Mouse (Mus musculus) hindbrain, embryonic 16.5 days (tissue): Measurements from ENCODE around the gene Itgb1bp1. TPM values are rescaled to one million over a fixed set of nuclear protein-coding genes. Genes with fewer than 3 reads are reported as not detected.

Experiments
- ATAC-seq: fragments of 200-750 bp; cut with Nextera tagmentation; 2 replicates; pipeline ENCODE4 v1.8.0; 2017; ENCODE audit warnings: moderate TSS enrichment, moderate library complexity
- H3K27ac ChIP-seq: fragments of 300-500 bp; sonication (generic); 2 replicates; pipeline ENCODE4 v1.5.1; 2014; ENCODE audit warnings: low read depth, mild to moderate bottlenecking, control low read depth, low read length, moderate library complexity
- H3K27me3 ChIP-seq: fragments of 300-500 bp; sonication (generic); replicated peaks from 2 replicates; pipeline ENCODE4 v1.6.1; 2014; ENCODE audit warnings: low read length; ENCODE audit not compliant: control insufficient read depth, insufficient read depth
- H3K36me3 ChIP-seq: fragments of 300-500 bp; sonication (generic); 2 replicates; pipeline ENCODE4 v1.6.1; 2014; ENCODE audit warnings: mild to moderate bottlenecking, low read length, moderate library complexity, mixed read lengths; ENCODE audit not compliant: control insufficient read depth, insufficient read depth
- H3K4me1 ChIP-seq: fragments of 300-500 bp; sonication (generic); 2 replicates; pipeline ENCODE4 v1.6.1; 2014; ENCODE audit warnings: low read depth, low read length; ENCODE audit not compliant: control insufficient read depth, insufficient read depth
- H3K4me2 ChIP-seq: fragments of 300-500 bp; sonication (generic); 2 replicates; pipeline ENCODE4 v1.6.1; 2014; ENCODE audit warnings: mild to moderate bottlenecking, low read length, control low read depth, moderate library complexity
- H3K4me3 ChIP-seq: fragments of 300-500 bp; sonication (generic); 2 replicates; pipeline ENCODE4 v1.5.1; 2014; ENCODE audit warnings: mild to moderate bottlenecking, low read length, control low read depth, moderate library complexity
- H3K9ac ChIP-seq: fragments of 300-500 bp; sonication (generic); 2 replicates; pipeline ENCODE4 v1.6.1; 2014; ENCODE audit warnings: low read depth, mild to moderate bottlenecking, control low read depth, low read length, moderate library complexity
- H3K9me3 ChIP-seq: fragments of 300-500 bp; sonication (generic); 2 replicates; pipeline ENCODE4 v1.6.1; 2014; ENCODE audit warnings: mild to moderate bottlenecking, low read length, moderate library complexity; ENCODE audit not compliant: control insufficient read depth
- WGBS: fragments of 180-500 bp; shearing (Covaris S2); extraction: QIAGEN DNeasy Blood & Tissue Kit; methylation state at CpG from one replicate; pipeline ENCODE4 v1.1.7; 2014; 5-methylcytosine and 5-hydroxymethylcytosine counted together
- polyA plus RNA-seq: library from polyadenylated mRNA; unstranded; fragments of >200 nt; fragmentation: Nextera tagmentation; extraction: Ambion mirVana; gene quantifications from 2 replicates; pipeline ENCODE4 v1.2.1, GENCODE M21; 2015

The Itgb1bp1 gene
- polyA plus RNA-seq, 1 experiment from 2014 or later = 37.0 TPM

DNA sequence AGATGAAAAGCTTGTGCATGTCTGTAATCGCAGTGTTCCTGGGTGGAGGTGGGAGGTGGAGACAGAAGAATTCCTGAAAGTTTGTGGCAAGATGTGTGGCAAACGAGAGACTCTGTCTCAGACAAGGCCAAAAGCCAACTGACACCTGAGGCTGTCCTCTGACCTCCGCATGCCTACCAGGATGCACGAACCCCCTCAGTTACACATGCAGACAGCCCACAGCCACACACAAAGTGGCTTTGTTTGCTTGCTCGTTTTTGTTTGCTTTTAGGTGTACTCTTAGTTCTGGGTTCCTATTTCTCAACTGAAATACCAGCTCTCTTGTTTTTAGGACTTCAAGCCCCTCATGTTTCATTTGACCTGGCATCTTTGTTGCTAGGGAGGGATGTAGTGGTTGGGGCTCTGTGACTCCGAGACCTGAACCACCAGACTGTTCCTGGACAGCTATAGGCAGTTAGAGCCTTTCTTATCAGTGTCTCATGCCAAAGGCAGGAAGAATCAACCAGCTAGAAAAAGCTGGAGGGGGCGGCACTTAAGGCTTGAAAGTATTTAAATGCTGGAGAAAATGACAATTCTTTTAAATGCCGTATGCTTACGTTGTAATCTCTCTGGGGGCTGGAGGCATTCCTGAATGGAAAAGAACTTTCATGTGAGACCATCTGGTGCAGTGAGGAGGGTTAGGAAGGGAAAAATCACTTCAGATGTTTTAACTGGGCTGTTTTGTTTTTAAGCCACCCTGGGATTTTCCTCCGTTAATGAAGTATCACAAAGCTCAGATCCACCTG lies 84.4 kb downstream of the Itgb1bp1 start:
- Histone ChIP-seq H3K36me3 (peaks cover 3% of the 10 kb centered on the region; the same call in 1 of the 2 replicates), H3K4me2 (no peak overlapping the region), H3K9me3 (no peaks in the 10 kb centered on the region), H3K4me1 (peaks cover 5% of the 10 kb centered on the region; the same call in 1 of the 2 replicates), H3K4me3 (no peak overlapping the region), H3K9ac (no peak overlapping the region), H3K27me3 (no peaks in the 10 kb centered on the region), H3K27ac (no peak overlapping the region)
- WGBS = 77% methylated on average over 10 of the region's 10 CpGs
- ATAC-seq = no peak

DNA sequence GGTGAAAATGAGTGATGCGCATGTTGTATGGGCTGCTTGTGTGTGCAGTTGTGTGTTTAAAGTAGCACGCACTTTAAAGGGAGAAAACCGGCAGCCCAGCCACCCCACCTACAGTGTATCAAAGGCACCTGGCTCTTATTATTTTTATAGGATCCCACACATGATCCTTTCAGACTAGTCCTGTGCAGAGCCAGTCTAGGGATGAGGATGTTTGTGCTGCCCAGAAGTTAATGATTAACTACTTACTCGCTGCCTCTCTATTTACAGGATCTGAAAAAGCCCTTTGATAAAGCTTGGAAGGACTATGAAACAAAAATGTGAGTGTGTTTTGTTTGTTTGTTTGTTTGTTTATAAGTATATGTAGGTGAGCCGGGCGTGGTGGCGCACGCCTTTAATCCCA lies 85.5 kb downstream of the Itgb1bp1 start:
- ATAC-seq = no peak

DNA sequence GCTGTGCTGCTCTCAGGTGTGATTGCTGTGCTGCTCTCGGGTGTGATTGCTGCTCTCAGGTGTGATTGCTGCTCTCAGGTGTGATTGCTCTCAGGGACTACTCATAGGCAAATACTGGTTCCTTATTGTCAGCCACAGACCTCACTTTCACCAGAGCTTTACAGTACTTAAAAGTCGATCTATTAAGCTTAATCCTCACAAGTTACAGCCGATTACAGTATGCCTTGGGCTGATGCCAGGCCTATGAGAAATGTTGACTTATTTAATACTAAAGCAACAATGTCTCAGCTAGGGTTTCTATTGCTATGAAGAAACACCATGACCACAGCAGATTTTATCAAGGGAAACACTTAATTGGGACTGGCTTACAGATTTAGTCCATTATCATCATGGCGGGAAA lies 89.7 kb downstream of the Itgb1bp1 start:
- H3K27me3 ChIP-seq = no peaks in the 10 kb centered on the region
- no peak overlapping the region for H3K4me3 ChIP-seq
- peaks cover 3% of the 10 kb centered on the region; the same call in 1 of the 2 replicates for H3K36me3 ChIP-seq
- ATAC-seq = no peak
- H3K4me1 ChIP-seq = no peaks in the 10 kb centered on the region
- 94% methylated on average over 4 of the region's 4 CpGs for WGBS
- H3K9me3 ChIP-seq = no peaks in the 10 kb centered on the region
- no peak overlapping the region for H3K27ac ChIP-seq
- H3K4me2 ChIP-seq = no peak overlapping the region
- H3K9ac ChIP-seq = no peak overlapping the region

More for the DNA sequence above, 85.5 kb downstream of the Itgb1bp1 start:
- Histone ChIP-seq H3K27me3 (no peaks in the 10 kb centered on the region), H3K36me3 (peaks cover 3% of the 10 kb centered on the region; the same call in 1 of the 2 replicates), H3K4me1 (peaks cover 5% of the 10 kb centered on the region; the same call in 1 of the 2 replicates), H3K4me3 (no peak overlapping the region), H3K4me2 (no peak overlapping the region), H3K9me3 (no peaks in the 10 kb centered on the region), H3K9ac (no peak overlapping the region), H3K27ac (no peak overlapping the region)
- WGBS = 94% methylated on average over 8 of the region's 8 CpGs

DNA sequence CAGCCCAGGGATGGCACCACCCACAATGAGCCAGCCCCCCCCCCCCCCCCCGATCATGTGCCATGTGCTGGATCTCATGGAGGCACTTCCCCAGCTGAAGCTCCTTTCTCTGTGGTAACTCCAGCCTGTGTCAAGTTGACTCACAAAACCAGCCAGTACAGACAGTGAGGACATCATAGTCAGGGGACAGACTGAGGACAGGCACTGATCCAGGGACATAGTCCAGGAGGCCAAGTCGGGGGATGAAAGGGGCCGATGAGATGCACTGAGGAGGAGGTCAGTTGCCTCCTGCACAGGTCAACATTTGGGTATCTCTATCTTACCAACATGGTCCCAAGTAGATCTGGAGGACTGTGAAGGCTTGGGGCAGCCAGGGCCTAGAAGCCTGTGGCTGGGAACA lies 90.6 kb downstream of the Itgb1bp1 start:
- Histone ChIP-seq H3K36me3 (peaks cover 3% of the 10 kb centered on the region; the same call in 1 of the 2 replicates), H3K27ac (no peak overlapping the region), H3K4me2 (no peak overlapping the region), H3K27me3 (no peaks in the 10 kb centered on the region), H3K4me1 (no peaks in the 10 kb centered on the region), H3K9ac (no peak overlapping the region), H3K9me3 (no peaks in the 10 kb centered on the region), H3K4me3 (no peak overlapping the region)
- WGBS = 100% methylated on average over 2 of the region's 3 CpGs
- ATAC-seq = no peak

DNA sequence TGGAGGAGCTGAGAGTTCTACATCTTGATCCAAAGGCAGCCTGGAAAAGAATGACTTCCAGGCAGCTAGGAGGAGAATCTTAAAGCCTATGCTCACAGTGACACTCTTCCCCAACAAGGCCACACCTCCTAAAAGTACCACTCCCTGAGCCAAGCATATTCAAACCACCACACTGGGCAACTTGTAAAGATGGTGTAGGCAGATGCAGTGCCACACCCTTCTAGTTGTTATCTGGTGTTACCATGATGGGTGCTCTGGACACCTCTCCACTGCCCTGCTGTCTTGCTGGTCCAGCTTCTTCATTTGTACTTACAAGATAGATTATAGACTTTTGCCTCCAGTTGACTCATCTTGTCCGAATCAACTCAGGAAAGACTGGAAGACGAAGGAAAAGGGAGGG lies 94.5 kb downstream of the Itgb1bp1 start:
- Histone ChIP-seq H3K4me1 (no peaks in the 10 kb centered on the region; the same call in 1 of the 2 replicates), H3K4me3 (no peak overlapping the region), H3K4me2 (no peak overlapping the region), H3K9ac (no peak overlapping the region), H3K27me3 (no peaks in the 10 kb centered on the region), H3K9me3 (no peaks in the 10 kb centered on the region), H3K27ac (no peak overlapping the region), H3K36me3 (no peaks in the 10 kb centered on the region)
- 91% methylated on average over 2 of the region's 2 CpGs for WGBS
- no peak for ATAC-seq

Other genes with a start within 250 kb of the Itgb1bp1 start
- 82.8 and 86.1 TPM in 2 replicates for gene Cpsf3, start 893 bp downstream of the Itgb1bp1 start, polyA plus RNA-seq
- 31.3 and 33.0 TPM in 2 replicates for gene Iah1, start 30.1 kb upstream of the Itgb1bp1 start, polyA plus RNA-seq
- 17.0 and 20.6 TPM in 2 replicates for gene Adam17, start 87.3 kb upstream of the Itgb1bp1 start, polyA plus RNA-seq
- gene Ywhaq, start 131.4 kb upstream of the Itgb1bp1 start, polyA plus RNA-seq = 1,107 and 1,184 TPM in 2 replicates